Mouse (Mus musculus) heart, postnatal 0 days (tissue): ENCODE measurements at regions not wholly inside any gene's neighbourhood (a gene's known extent, or its start where the extent isn't known, plus 50 kb on each side); places are given as distances from the start of the nearest gene placed in this dataset.

Source experiments
- ATAC-seq: fragments of 200-750 bp; cut with Nextera tagmentation; 2 replicates; pipeline ENCODE4 v1.8.0; 2017; ENCODE audit warnings: low read depth, moderate number of reproducible peaks, moderate library complexity; ENCODE audit not compliant: insufficient read depth
- DNase-seq: peaks from one replicate; pipeline ENCODE4 v3.0.0-alpha.2; 2016; ENCODE audit warnings: low spot score
- H3K27ac ChIP-seq: fragments of 300-500 bp; sonication (generic); 2 replicates; pipeline ENCODE4 v1.5.1; 2014; ENCODE audit warnings: low read depth, mild to moderate bottlenecking
- H3K27me3 ChIP-seq: fragments of 300-500 bp; sonication (generic); 2 replicates; pipeline ENCODE4 v1.6.1; 2014; ENCODE audit warnings: low read length, mixed read lengths; ENCODE audit not compliant: control insufficient read depth, insufficient read depth
- H3K36me3 ChIP-seq: fragments of 300-500 bp; sonication (generic); replicated peaks from 2 replicates; pipeline ENCODE4 v1.6.1; 2014; ENCODE audit warnings: low read length, mixed read lengths; ENCODE audit not compliant: control insufficient read depth, insufficient read depth
- H3K4me1 ChIP-seq: fragments of 300-500 bp; sonication (generic); 2 replicates; pipeline ENCODE4 v1.6.1; 2014; ENCODE audit warnings: antibody characterized with exemption; ENCODE audit not compliant: control insufficient read depth, insufficient read depth
- H3K4me2 ChIP-seq: fragments of 300-500 bp; sonication (generic); 2 replicates; pipeline ENCODE4 v1.6.1; 2014; ENCODE audit warnings: low read depth, mild to moderate bottlenecking, low read length, moderate library complexity
- H3K4me3 ChIP-seq: fragments of 300-500 bp; sonication (generic); 2 replicates; pipeline ENCODE4 v1.5.1; 2014; ENCODE audit warnings: low read depth, low read length
- H3K9ac ChIP-seq: fragments of 300-500 bp; sonication (generic); replicated peaks from 2 replicates; pipeline ENCODE4 v1.6.1; 2014; ENCODE audit warnings: low read depth, low read length, mixed read lengths
- H3K9me3 ChIP-seq: fragments of 300-500 bp; sonication (generic); replicated peaks from 2 replicates; pipeline ENCODE4 v1.6.1; 2016; ENCODE audit warnings: low read length; ENCODE audit not compliant: control insufficient read depth
- CTCF ChIP-seq: IDR thresholded peaks from 2 replicates; pipeline ENCODE4 v1.5.1; 2016; ENCODE audit warnings: antibody characterized with exemption, control low read depth, low read depth
- EP300 ChIP-seq: IDR thresholded peaks from 2 replicates; pipeline ENCODE4 v1.6.1; 2016; ENCODE audit warnings: antibody characterized with exemption, low read depth
- WGBS: fragments of 180-500 bp; shearing (Covaris S2); extraction: QIAGEN DNeasy Blood & Tissue Kit; methylation state at CpG from one replicate; pipeline ENCODE4 v1.1.7; 2014; 5-methylcytosine and 5-hydroxymethylcytosine counted together

GRCm38 (mm10) chr17:4353018-4353417 lies 641.1 kb upstream of the Arid1b start:
- no peaks in the 10 kb centered on the region for H3K4me1 ChIP-seq
- H3K4me3 ChIP-seq: no peak overlapping the region
- no peak overlapping the region for H3K9ac ChIP-seq
- no peak overlapping the region for H3K27ac ChIP-seq
- TF ChIP-seq CTCF (no peak), EP300 (no peak)
- no peaks in the 10 kb centered on the region for H3K27me3 ChIP-seq
- H3K4me2 ChIP-seq: no peak overlapping the region
- no peak for DNase-seq
- no peaks in the 10 kb centered on the region for H3K9me3 ChIP-seq
- WGBS: 32% methylated on average over 1 of the region's 1 CpGs
- no peaks in the 10 kb centered on the region for H3K36me3 ChIP-seq
- no peak for ATAC-seq

- Histone ChIP-seq H3K4me2 (no peak overlapping the region), H3K27ac (no peak overlapping the region), H3K4me3 (no peak overlapping the region), H3K9me3 (no peaks in the 10 kb centered on the region), H3K4me1 (no peaks in the 10 kb centered on the region), H3K36me3 (no peaks in the 10 kb centered on the region), H3K9ac (no peak overlapping the region), H3K27me3 (no peaks in the 10 kb centered on the region)
- 82% methylated on average over 5 of the region's 5 CpGs for WGBS
- ATAC-seq: no peak
- DNase-seq: no peak
- TF ChIP-seq EP300: no peak
- TF ChIP-seq CTCF: no peak
Measured at GRCm38 (mm10) chr17:4355506-4356218, 638.5 kb upstream of the Arid1b start.

GRCm38 (mm10) chr17:4360413-4361320 lies 633.5 kb upstream of the Arid1b start:
- no peaks in the 10 kb centered on the region for H3K27me3 ChIP-seq
- ATAC-seq (no peak), DNase-seq (no peak)
- no peaks in the 10 kb centered on the region for H3K4me1 ChIP-seq
- TF ChIP-seq EP300: no peak
- TF ChIP-seq CTCF: no peak
- no peaks in the 10 kb centered on the region for H3K36me3 ChIP-seq
- WGBS: 65% methylated on average over 4 of the region's 4 CpGs
- H3K4me2 ChIP-seq: no peak overlapping the region
- H3K27ac ChIP-seq: no peak overlapping the region
- H3K9me3 ChIP-seq: no peaks in the 10 kb centered on the region
- H3K4me3 ChIP-seq: no peak overlapping the region
- no peak overlapping the region for H3K9ac ChIP-seq

GRCm38 (mm10) chr17:4365811-4366210 lies 628.3 kb upstream of the Arid1b start:
- ATAC-seq: no peak
- Histone ChIP-seq H3K4me3 (no peak overlapping the region), H3K27me3 (no peaks in the 10 kb centered on the region), H3K4me1 (no peaks in the 10 kb centered on the region), H3K9me3 (no peaks in the 10 kb centered on the region), H3K36me3 (no peaks in the 10 kb centered on the region), H3K9ac (no peak overlapping the region), H3K4me2 (no peak overlapping the region), H3K27ac (no peak overlapping the region)
- no peak for DNase-seq
- no peak for TF ChIP-seq CTCF
- no peak for TF ChIP-seq EP300

- DNase-seq: no peak
- Histone ChIP-seq H3K27ac (no peak overlapping the region), H3K4me3 (no peak overlapping the region), H3K4me1 (no peaks in the 10 kb centered on the region), H3K36me3 (no peaks in the 10 kb centered on the region), H3K9me3 (no peaks in the 10 kb centered on the region), H3K4me2 (no peak overlapping the region), H3K9ac (no peak overlapping the region), H3K27me3 (no peaks in the 10 kb centered on the region)
- 83% methylated on average over 1 of the region's 1 CpGs for WGBS
- no peak for TF ChIP-seq CTCF
- ATAC-seq: no peak
Measured at GRCm38 (mm10) chr17:4380449-4380848, 613.7 kb upstream of the Arid1b start.
